Mouse (Mus musculus) lung, postnatal 0 days (tissue): ENCODE data around the gene Gm10964.

ENCODE experiments used
- CTCF ChIP-seq: IDR thresholded peaks from 2 replicates; pipeline ENCODE4 v1.5.1; 2016; ENCODE audit warnings: antibody characterized with exemption, mild to moderate bottlenecking
- EP300 ChIP-seq: IDR thresholded peaks from 2 replicates; pipeline ENCODE4 v1.6.1; 2016; ENCODE audit warnings: antibody characterized with exemption, mild to moderate bottlenecking, control low read depth

GRCm38 (mm10) chr3:103789096-103789495 lies 49.9 kb downstream of the Gm10964 start:
- no peak for TF ChIP-seq CTCF
- no peak for TF ChIP-seq EP300
